Mouse (Mus musculus) embryonic facial prominence, embryonic 12.5 days (tissue): ENCODE results near the gene Ubac2. TPM values are rescaled to one million over a fixed set of nuclear protein-coding genes. Genes with fewer than 3 reads are reported as not detected.

ENCODE experiments used
- ATAC-seq: fragments of 200-750 bp; cut with Nextera tagmentation; 2 replicates; pipeline ENCODE4 v1.8.0; 2017; ENCODE audit not compliant: insufficient number of reproducible peaks, insufficient read depth, low FRiP score, low TSS enrichment
- H3K27ac ChIP-seq: fragments of 300-500 bp; sonication (generic); 2 replicates; pipeline ENCODE4 v1.5.1; 2016; ENCODE audit warnings: mild to moderate bottlenecking
- H3K27me3 ChIP-seq: fragments of 300-500 bp; sonication (generic); 2 replicates; pipeline ENCODE4 v1.6.1; 2016; ENCODE audit warnings: mild to moderate bottlenecking, moderate library complexity
- H3K36me3 ChIP-seq: fragments of 300-500 bp; sonication (generic); 2 replicates; pipeline ENCODE4 v1.6.1; 2016; ENCODE audit warnings: mild to moderate bottlenecking
- H3K4me1 ChIP-seq: fragments of 300-500 bp; sonication (generic); 2 replicates; pipeline ENCODE4 v1.6.1; 2016
- H3K4me2 ChIP-seq: fragments of 300-500 bp; sonication (generic); replicated peaks from 2 replicates; pipeline ENCODE4 v1.6.1; 2016; ENCODE audit warnings: mild to moderate bottlenecking, moderate library complexity
- H3K4me3 ChIP-seq: fragments of 300-500 bp; sonication (generic); 2 replicates; pipeline ENCODE4 v1.5.1; 2016; ENCODE audit warnings: mild to moderate bottlenecking
- H3K9ac ChIP-seq: fragments of 300-500 bp; sonication (generic); 2 replicates; pipeline ENCODE4 v1.6.1; 2016; ENCODE audit warnings: mild to moderate bottlenecking, moderate library complexity
- H3K9me3 ChIP-seq: fragments of 300-500 bp; sonication (generic); 2 replicates; pipeline ENCODE4 v1.6.1; 2016; ENCODE audit warnings: mild to moderate bottlenecking, moderate library complexity
- WGBS: fragments of 180-500 bp; shearing (Covaris S2); methylation state at CpG from one replicate; pipeline ENCODE4 v1.1.7; 2016; 5-methylcytosine and 5-hydroxymethylcytosine counted together
- polyA plus RNA-seq: library from polyadenylated mRNA; unstranded; fragments of >200 nt; fragmentation: Nextera tagmentation; extraction: Ambion mirVana; gene quantifications from 2 replicates; pipeline ENCODE4 v1.2.1, GENCODE M21; 2016

Gene Ubac2
- polyA plus RNA-seq, 1 experiment from 2014 or later: 64.0 TPM

GRCm38 (mm10) chr14:121986028-121986427, 107.6 kb downstream of the Ubac2 start:
- Histone ChIP-seq H3K27ac (no peak overlapping the region), H3K4me1 (no peaks in the 10 kb centered on the region), H3K4me2 (no peak overlapping the region), H3K9ac (no peak overlapping the region), H3K27me3 (no peaks in the 10 kb centered on the region), H3K4me3 (no peak overlapping the region), H3K36me3 (no peaks in the 10 kb centered on the region), H3K9me3 (no peaks in the 10 kb centered on the region)
- no peak for ATAC-seq
- 82% methylated on average over 6 of the region's 6 CpGs for WGBS

- H3K27ac ChIP-seq: no peak overlapping the region
- H3K4me3 ChIP-seq: no peak overlapping the region
- H3K9me3 ChIP-seq: no peaks in the 10 kb centered on the region
- ATAC-seq: no peak
- H3K9ac ChIP-seq: no peak overlapping the region
- H3K27me3 ChIP-seq: no peaks in the 10 kb centered on the region
- no peaks in the 10 kb centered on the region for H3K36me3 ChIP-seq
- no peak overlapping the region for H3K4me2 ChIP-seq
- H3K4me1 ChIP-seq: no peaks in the 10 kb centered on the region
- WGBS: 77% methylated on average over 1 of the region's 1 CpGs
Measured at GRCm38 (mm10) chr14:121987287-121987686, 108.9 kb downstream of the Ubac2 start.

GRCm38 (mm10) chr14:121987691-121988090, 109.3 kb downstream of the Ubac2 start:
- Histone ChIP-seq H3K4me1 (no peaks in the 10 kb centered on the region), H3K4me3 (no peak overlapping the region), H3K27ac (no peak overlapping the region), H3K9me3 (no peaks in the 10 kb centered on the region), H3K4me2 (no peak overlapping the region), H3K9ac (no peak overlapping the region), H3K36me3 (no peaks in the 10 kb centered on the region), H3K27me3 (no peaks in the 10 kb centered on the region)
- no peak for ATAC-seq
- 77% methylated on average over 4 of the region's 4 CpGs for WGBS

GRCm38 (mm10) chr14:121989331-121989730, 110.9 kb downstream of the Ubac2 start:
- no peak overlapping the region for H3K4me3 ChIP-seq
- WGBS: 91% methylated on average over 3 of the region's 3 CpGs
- no peaks in the 10 kb centered on the region for H3K9me3 ChIP-seq
- no peak for ATAC-seq
- peaks cover 3% of the 10 kb centered on the region for H3K36me3 ChIP-seq
- no peak overlapping the region for H3K27ac ChIP-seq
- no peak overlapping the region for H3K4me2 ChIP-seq
- no peaks in the 10 kb centered on the region for H3K4me1 ChIP-seq
- no peaks in the 10 kb centered on the region for H3K27me3 ChIP-seq
- no peak overlapping the region for H3K9ac ChIP-seq

GRCm38 (mm10) chr14:121989869-121990268, 111.4 kb downstream of the Ubac2 start:
- no peak overlapping the region for H3K9ac ChIP-seq
- H3K27ac ChIP-seq: no peak overlapping the region
- H3K4me1 ChIP-seq: no peaks in the 10 kb centered on the region
- no peak for ATAC-seq
- no peaks in the 10 kb centered on the region for H3K27me3 ChIP-seq
- no peak overlapping the region for H3K4me2 ChIP-seq
- peaks cover 8% of the 10 kb centered on the region for H3K36me3 ChIP-seq
- no peaks in the 10 kb centered on the region for H3K9me3 ChIP-seq
- no peak overlapping the region for H3K4me3 ChIP-seq
- WGBS: 93% methylated on average over 3 of the region's 3 CpGs

GRCm38 (mm10) chr14:121990897-121991296, 112.5 kb downstream of the Ubac2 start:
- WGBS: 84% methylated on average over 6 of the region's 6 CpGs
- no peaks in the 10 kb centered on the region for H3K4me1 ChIP-seq
- no peaks in the 10 kb centered on the region for H3K9me3 ChIP-seq
- H3K4me2 ChIP-seq: no peak overlapping the region
- H3K9ac ChIP-seq: no peak overlapping the region
- H3K4me3 ChIP-seq: no peak overlapping the region
- no peak overlapping the region for H3K27ac ChIP-seq
- H3K36me3 ChIP-seq: peaks cover 18% of the 10 kb centered on the region
- ATAC-seq: no peak
- no peaks in the 10 kb centered on the region for H3K27me3 ChIP-seq

GRCm38 (mm10) chr14:121991921-121992320, 113.5 kb downstream of the Ubac2 start:
- ATAC-seq: no peak
- Histone ChIP-seq H3K36me3 (peaks cover 27% of the 10 kb centered on the region), H3K4me3 (no peak overlapping the region), H3K4me2 (no peak overlapping the region), H3K27ac (no peak overlapping the region), H3K4me1 (no peaks in the 10 kb centered on the region), H3K9ac (no peak overlapping the region), H3K27me3 (no peaks in the 10 kb centered on the region), H3K9me3 (no peaks in the 10 kb centered on the region)

- WGBS: 85% methylated on average over 13 of the region's 13 CpGs
- no peak overlapping the region for H3K4me3 ChIP-seq
- H3K36me3 ChIP-seq: peaks cover 29% of the 10 kb centered on the region
- no peaks in the 10 kb centered on the region for H3K4me1 ChIP-seq
- H3K9me3 ChIP-seq: no peaks in the 10 kb centered on the region
- no peak overlapping the region for H3K9ac ChIP-seq
- ATAC-seq: no peak
- H3K4me2 ChIP-seq: no peak overlapping the region
- H3K27me3 ChIP-seq: no peaks in the 10 kb centered on the region
- no peak overlapping the region for H3K27ac ChIP-seq
Measured at GRCm38 (mm10) chr14:121992395-121993280, 114.2 kb downstream of the Ubac2 start.

GRCm38 (mm10) chr14:121993616-121994015, 115.2 kb downstream of the Ubac2 start:
- 93% methylated on average over 4 of the region's 4 CpGs for WGBS
- Histone ChIP-seq H3K27me3 (no peaks in the 10 kb centered on the region), H3K9me3 (no peaks in the 10 kb centered on the region), H3K4me2 (no peak overlapping the region), H3K4me1 (no peaks in the 10 kb centered on the region), H3K27ac (no peak overlapping the region), H3K4me3 (no peak overlapping the region), H3K9ac (no peak overlapping the region), H3K36me3 (peaks cover 29% of the 10 kb centered on the region)
- ATAC-seq: no peak

GRCm38 (mm10) chr14:121994171-121994700, 115.8 kb downstream of the Ubac2 start:
- Histone ChIP-seq H3K36me3 (peaks cover 29% of the 10 kb centered on the region), H3K9ac (no peak overlapping the region), H3K4me2 (no peak overlapping the region), H3K4me1 (no peaks in the 10 kb centered on the region), H3K27ac (no peak overlapping the region), H3K9me3 (no peaks in the 10 kb centered on the region), H3K27me3 (no peaks in the 10 kb centered on the region), H3K4me3 (no peak overlapping the region)
- no peak for ATAC-seq
- 94% methylated on average over 17 of the region's 17 CpGs for WGBS

- H3K9ac ChIP-seq: no peak overlapping the region
- no peak overlapping the region for H3K27ac ChIP-seq
- H3K9me3 ChIP-seq: no peaks in the 10 kb centered on the region
- H3K27me3 ChIP-seq: no peaks in the 10 kb centered on the region
- H3K36me3 ChIP-seq: peaks cover 29% of the 10 kb centered on the region
- H3K4me3 ChIP-seq: no peak overlapping the region
- ATAC-seq: no peak
- no peaks in the 10 kb centered on the region for H3K4me1 ChIP-seq
- H3K4me2 ChIP-seq: no peak overlapping the region
- WGBS: 90% methylated on average over 7 of the region's 7 CpGs
Measured at GRCm38 (mm10) chr14:121994846-121995556, 116.6 kb downstream of the Ubac2 start.

- no peaks in the 10 kb centered on the region for H3K27me3 ChIP-seq
- 87% methylated on average over 1 of the region's 1 CpGs for WGBS
- no peaks in the 10 kb centered on the region for H3K9me3 ChIP-seq
- no peak overlapping the region for H3K9ac ChIP-seq
- H3K4me2 ChIP-seq: no peak overlapping the region
- H3K36me3 ChIP-seq: peaks cover 29% of the 10 kb centered on the region
- no peak overlapping the region for H3K27ac ChIP-seq
- H3K4me1 ChIP-seq: no peaks in the 10 kb centered on the region
- no peak for ATAC-seq
- no peak overlapping the region for H3K4me3 ChIP-seq
Measured at GRCm38 (mm10) chr14:121995557-121995870, 117.1 kb downstream of the Ubac2 start.
